ENCODE assay signal across 21 mouse cellular contexts in genomic region chr6:103613714-103614113, GRCm38 (mm10).
"Had no signal": no experiment of that assay in that cellular context is flagged by ENCODE, and none has a peak within 500 bp of the region (broad histone marks: within the 10 kb centered on the region; RNA-seq: fewer than 3 reads in every experiment).

No protein-coding gene starts in this region.

- H3K9me3 ChIP-seq: intestine, embryonic 15.5 days; kidney, embryonic 15.5 days; limb, embryonic 10.5 days; limb, embryonic 13.5 days; liver, embryonic 12.5 days; liver, embryonic 15.5 days; lung, embryonic 15.5 days; megakaryocyte, embryonic 14.5 days; midbrain, embryonic 10.5 days; midbrain, embryonic 15.5 days; neural tube, embryonic 12.5 days had no signal

- H3K27ac ChIP-seq: intestine, embryonic 15.5 days; kidney, embryonic 15.5 days; limb, embryonic 10.5 days; limb, embryonic 13.5 days; liver, embryonic 12.5 days; liver, embryonic 15.5 days; lung, embryonic 15.5 days; midbrain, embryonic 10.5 days; midbrain, embryonic 15.5 days; neural tube, embryonic 12.5 days had no signal

- H3K4me2 ChIP-seq: intestine, embryonic 15.5 days; kidney, embryonic 15.5 days; limb, embryonic 13.5 days; liver, embryonic 12.5 days; liver, embryonic 15.5 days; lung, embryonic 15.5 days; midbrain, embryonic 15.5 days; neural tube, embryonic 12.5 days had no signal

- H3K9ac ChIP-seq: intestine, embryonic 15.5 days; kidney, embryonic 15.5 days; limb, embryonic 13.5 days; liver, embryonic 12.5 days; liver, embryonic 15.5 days; lung, embryonic 15.5 days; midbrain, embryonic 15.5 days; neural tube, embryonic 12.5 days had no signal

- DNase-seq: kidney, adult 11 months; kidney, adult 8-10 months; kidney, postnatal 14 days; kidney, postnatal 4 days; layer of hippocampus, adult 9-11 months; liver; lung, postnatal 36 days; thymus, adult 18-20 months; thymus, postnatal 14 days; thymus, postnatal 4 days had no signal

- H3K27me3 ChIP-seq: intestine, embryonic 15.5 days; kidney, embryonic 15.5 days; limb, embryonic 13.5 days; liver, embryonic 12.5 days; liver, embryonic 15.5 days; lung, embryonic 15.5 days; megakaryocyte, embryonic 14.5 days; midbrain, embryonic 15.5 days; neural tube, embryonic 12.5 days had no signal

- H3K36me3 ChIP-seq: intestine, embryonic 15.5 days; kidney, embryonic 15.5 days; limb, embryonic 10.5 days; limb, embryonic 13.5 days; liver, embryonic 12.5 days; liver, embryonic 15.5 days; lung, embryonic 15.5 days; midbrain, embryonic 10.5 days; midbrain, embryonic 15.5 days; neural tube, embryonic 12.5 days had no signal

- H3K4me1 ChIP-seq: intestine, embryonic 15.5 days; kidney, embryonic 15.5 days; liver, embryonic 12.5 days; liver, embryonic 15.5 days; megakaryocyte, embryonic 14.5 days; midbrain, embryonic 10.5 days had no signal

- ATAC-seq: intestine, embryonic 15.5 days; liver, embryonic 12.5 days; midbrain, embryonic 15.5 days had no signal

- H3K4me3 ChIP-seq: intestine, embryonic 15.5 days; kidney, embryonic 15.5 days; limb, embryonic 10.5 days; limb, embryonic 13.5 days; liver, embryonic 12.5 days; liver, embryonic 15.5 days; lung, embryonic 15.5 days; megakaryocyte, embryonic 14.5 days; midbrain, embryonic 10.5 days; midbrain, embryonic 15.5 days; neural tube, embryonic 12.5 days had no signal
